Mouse (Mus musculus): ENCODE data around the gene Gm49373. TPM values are rescaled to one million over a fixed set of nuclear protein-coding genes. Genes with fewer than 3 reads are reported as not detected.
"Not testable (repeated sequence)": the region's sequence is repeated elsewhere in the genome, so short reads cannot be mapped to it uniquely, and the experiment has no call there.

The Gm49373 gene
- polyA plus RNA-seq, 1 experiment from 2014 or later, result 0.59 TPM

GRCm38 (mm10) chr9:21062928-21063327, 10.0 kb downstream of the Gm49373 start:
- no peaks in the 10 kb centered on the region for H3K27me3 ChIP-seq (replicated peaks)
- H3K9me3 ChIP-seq, result no peaks in the 10 kb centered on the region
- 79% methylated on average over 2 of the region's 2 CpGs for WGBS
- H3K27ac ChIP-seq, result no peak overlapping the region
- H3K9ac ChIP-seq, result no peak overlapping the region
- H3K4me3 ChIP-seq (replicated peaks), result no peak overlapping the region
- no peak overlapping the region for H3K4me2 ChIP-seq (replicated peaks)
- peaks cover 8% of the 10 kb centered on the region for H3K36me3 ChIP-seq
- ATAC-seq, result no peak
- no peaks in the 10 kb centered on the region for H3K4me1 ChIP-seq (replicated peaks)

DNA sequence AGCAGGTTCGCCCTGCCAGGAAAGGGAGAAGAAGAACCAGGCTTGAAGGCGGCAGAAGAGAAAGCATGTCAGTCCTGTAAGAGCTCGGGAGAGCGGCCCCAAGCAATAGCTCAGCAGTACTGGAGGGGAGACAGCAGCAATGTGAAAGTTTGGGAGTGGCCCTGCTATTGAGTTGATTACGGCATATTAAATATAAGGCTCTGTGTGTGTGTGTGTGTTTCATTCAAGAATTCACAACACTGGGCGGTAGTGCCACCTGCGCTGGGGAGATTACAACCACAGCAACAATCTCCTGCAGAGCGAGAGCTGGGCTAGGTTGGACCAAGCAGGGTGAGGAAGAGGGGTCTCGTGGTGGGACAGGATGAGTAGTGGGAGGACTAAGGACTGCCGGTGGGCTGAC, 21.3 kb downstream of the Gm49373 start:
- H3K4me1 ChIP-seq (replicated peaks), result no peaks in the 10 kb centered on the region
- no peaks in the 10 kb centered on the region for H3K36me3 ChIP-seq
- H3K27ac ChIP-seq, result no peak overlapping the region
- no peak for ATAC-seq
- no peaks in the 10 kb centered on the region for H3K9me3 ChIP-seq
- no peak overlapping the region for H3K4me2 ChIP-seq (replicated peaks)
- no peak overlapping the region for H3K9ac ChIP-seq
- WGBS, result 61% methylated on average over 10 of the region's 10 CpGs
- no peak overlapping the region for H3K4me3 ChIP-seq (replicated peaks)
- H3K27me3 ChIP-seq (replicated peaks), result no peaks in the 10 kb centered on the region

GRCm38 (mm10) chr9:21045235-21045634, 27.7 kb downstream of the Gm49373 start:
- Histone ChIP-seq H3K4me1 (replicated peaks) (no peaks in the 10 kb centered on the region), H3K9ac (no peak overlapping the region), H3K4me2 (replicated peaks) (no peak overlapping the region), H3K36me3 (no peaks in the 10 kb centered on the region), H3K9me3 (no peaks in the 10 kb centered on the region), H3K27me3 (replicated peaks) (peaks cover 2% of the 10 kb centered on the region; the same call in 1 of the 2 replicates), H3K4me3 (replicated peaks) (no peak overlapping the region), H3K27ac (no peak overlapping the region)
- WGBS, result 72% methylated on average over 3 of the region's 3 CpGs
- no peak for ATAC-seq

DNA sequence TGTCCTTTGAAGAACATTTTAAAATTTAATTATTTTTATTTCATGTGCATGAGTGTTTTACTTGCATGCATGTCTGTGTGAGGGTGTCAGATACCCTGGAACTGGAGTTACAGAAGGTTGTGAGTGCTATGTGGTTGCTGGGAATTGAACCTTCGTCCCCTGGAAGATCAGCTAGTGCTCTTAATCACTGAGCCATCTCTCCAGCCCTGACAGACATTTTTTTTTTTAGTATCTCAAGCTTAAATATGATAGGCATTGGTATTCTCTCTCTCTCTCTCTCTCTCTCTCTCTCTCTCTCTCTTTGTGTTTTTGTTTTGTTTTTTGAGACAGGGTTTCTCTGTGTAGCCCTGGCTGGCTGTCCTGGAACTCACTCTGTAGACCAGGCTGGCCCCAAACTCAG, 28.1 kb downstream of the Gm49373 start:
- not testable (repeated sequence) for H3K9me3 ChIP-seq; H3K4me1 ChIP-seq (replicated peaks); H3K36me3 ChIP-seq; H3K4me2 ChIP-seq (replicated peaks); H3K4me3 ChIP-seq (replicated peaks); H3K27ac ChIP-seq; H3K9ac ChIP-seq; H3K27me3 ChIP-seq (replicated peaks); ATAC-seq
- 54% methylated on average over 1 of the region's 1 CpGs for WGBS

DNA sequence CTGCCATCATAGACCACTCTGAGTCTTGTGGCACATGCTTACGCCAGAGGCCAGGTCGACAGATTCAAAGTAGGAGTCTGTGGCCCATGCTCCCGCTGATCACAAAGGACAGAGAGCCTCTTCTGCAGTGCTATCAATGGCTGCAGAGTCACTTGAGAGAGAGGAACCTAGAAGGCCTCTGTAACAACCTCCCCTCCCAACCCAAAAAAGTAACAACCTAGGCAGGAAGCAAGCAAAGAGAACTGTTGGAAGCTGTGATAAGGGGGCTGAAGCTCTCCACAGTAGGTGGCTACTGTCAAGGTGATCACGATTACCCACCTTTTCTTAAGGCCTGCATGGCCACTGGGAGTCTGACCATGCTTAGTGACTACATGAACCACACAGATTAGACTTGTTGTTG, 29.3 kb downstream of the Gm49373 start:
- Histone ChIP-seq H3K36me3 (no peaks in the 10 kb centered on the region), H3K27me3 (replicated peaks) (peaks cover 7% of the 10 kb centered on the region), H3K4me1 (replicated peaks) (peaks cover under 1% of the 10 kb centered on the region; the same call in 1 of the 2 replicates), H3K9me3 (no peaks in the 10 kb centered on the region), H3K4me2 (replicated peaks) (no peak overlapping the region), H3K27ac (no peak overlapping the region), H3K9ac (no peak overlapping the region), H3K4me3 (replicated peaks) (no peak overlapping the region)
- 81% methylated on average over 4 of the region's 4 CpGs for WGBS
- ATAC-seq, result no peak

- Histone ChIP-seq H3K4me1 (replicated peaks) (peaks cover 19% of the 10 kb centered on the region), H3K4me2 (replicated peaks) (no peak overlapping the region), H3K9me3 (no peaks in the 10 kb centered on the region), H3K36me3 (no peaks in the 10 kb centered on the region), H3K27me3 (replicated peaks) (peaks cover 29% of the 10 kb centered on the region), H3K27ac (no peak overlapping the region), H3K4me3 (replicated peaks) (no peak overlapping the region), H3K9ac (no peak overlapping the region)
- ATAC-seq, result no peak
- 34% methylated on average over 4 of the region's 4 CpGs for WGBS
These were observed 31.6 kb downstream of the Gm49373 start for GRCm38 (mm10) chr9:21041308-21041707.

GRCm38 (mm10) chr9:21039779-21040178, 33.1 kb downstream of the Gm49373 start:
- Histone ChIP-seq H3K4me2 (replicated peaks) (no peak overlapping the region), H3K4me1 (replicated peaks) (peaks cover 25% of the 10 kb centered on the region), H3K9me3 (no peaks in the 10 kb centered on the region), H3K36me3 (no peaks in the 10 kb centered on the region), H3K9ac (no peak overlapping the region), H3K27me3 (replicated peaks) (peaks cover 45% of the 10 kb centered on the region), H3K27ac (no peak overlapping the region), H3K4me3 (replicated peaks) (no peak overlapping the region)
- ATAC-seq, result no peak
- 62% methylated on average over 3 of the region's 3 CpGs for WGBS

- peaks cover 40% of the 10 kb centered on the region for H3K4me1 ChIP-seq (replicated peaks)
- H3K27me3 ChIP-seq (replicated peaks), result peaks cover 65% of the 10 kb centered on the region
- no peaks in the 10 kb centered on the region for H3K9me3 ChIP-seq
- 2% methylated on average over 31 of the region's 31 CpGs for WGBS
- no peak for ATAC-seq
- peak overlapping the region; percentile 36 for H3K4me3 ChIP-seq (replicated peaks)
- peak overlapping the region; percentile 84 for H3K4me2 ChIP-seq (replicated peaks)
- H3K36me3 ChIP-seq, result no peaks in the 10 kb centered on the region
- H3K27ac ChIP-seq, result no peak overlapping the region
- peak overlapping the region; percentile 41; the same call in 1 of the 2 replicates for H3K9ac ChIP-seq
These were observed 35.4 kb downstream of the Gm49373 start for GRCm38 (mm10) chr9:21037481-21037891.

GRCm38 (mm10) chr9:21036666-21037065, 36.2 kb downstream of the Gm49373 start:
- Histone ChIP-seq H3K9ac (no peak overlapping the region), H3K36me3 (no peaks in the 10 kb centered on the region), H3K27me3 (replicated peaks) (peaks cover 73% of the 10 kb centered on the region), H3K4me1 (replicated peaks) (peaks cover 48% of the 10 kb centered on the region), H3K9me3 (no peaks in the 10 kb centered on the region), H3K4me2 (replicated peaks) (peak overlapping the region; percentile 84; the same call in 1 of the 2 replicates), H3K4me3 (replicated peaks) (peak overlapping the region; percentile 2; the same call in 1 of the 2 replicates), H3K27ac (no peak overlapping the region)
- no peak for ATAC-seq
- 6% methylated on average over 22 of the region's 22 CpGs for WGBS

DNA sequence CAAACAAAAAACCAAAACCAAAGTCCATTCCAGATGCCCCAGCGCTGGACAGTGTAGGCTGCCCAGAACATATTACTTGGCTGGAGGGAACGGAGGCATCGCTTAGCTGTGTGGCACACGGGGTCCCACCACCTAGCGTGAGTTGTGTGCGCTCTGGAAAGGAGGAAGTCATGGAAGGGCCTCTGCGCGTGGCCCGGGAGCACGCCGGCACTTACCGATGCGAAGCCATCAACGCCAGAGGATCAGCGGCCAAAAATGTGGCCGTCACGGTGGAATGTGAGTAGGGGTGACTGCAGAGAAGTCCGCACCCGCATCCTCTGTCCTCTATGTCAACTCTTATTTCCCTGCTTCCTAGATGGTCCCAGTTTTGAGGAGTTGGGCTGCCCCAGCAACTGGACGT, 36.7 kb downstream of the Gm49373 start:
- no peak overlapping the region for H3K9ac ChIP-seq
- WGBS, result 10% methylated on average over 20 of the region's 20 CpGs
- ATAC-seq, result no peak
- peaks cover 74% of the 10 kb centered on the region for H3K27me3 ChIP-seq (replicated peaks)
- no peaks in the 10 kb centered on the region for H3K36me3 ChIP-seq
- H3K9me3 ChIP-seq, result no peaks in the 10 kb centered on the region
- peaks cover 53% of the 10 kb centered on the region for H3K4me1 ChIP-seq (replicated peaks)
- H3K27ac ChIP-seq, result no peak overlapping the region
- no peak overlapping the region for H3K4me3 ChIP-seq (replicated peaks)
- no peak overlapping the region for H3K4me2 ChIP-seq (replicated peaks)

DNA sequence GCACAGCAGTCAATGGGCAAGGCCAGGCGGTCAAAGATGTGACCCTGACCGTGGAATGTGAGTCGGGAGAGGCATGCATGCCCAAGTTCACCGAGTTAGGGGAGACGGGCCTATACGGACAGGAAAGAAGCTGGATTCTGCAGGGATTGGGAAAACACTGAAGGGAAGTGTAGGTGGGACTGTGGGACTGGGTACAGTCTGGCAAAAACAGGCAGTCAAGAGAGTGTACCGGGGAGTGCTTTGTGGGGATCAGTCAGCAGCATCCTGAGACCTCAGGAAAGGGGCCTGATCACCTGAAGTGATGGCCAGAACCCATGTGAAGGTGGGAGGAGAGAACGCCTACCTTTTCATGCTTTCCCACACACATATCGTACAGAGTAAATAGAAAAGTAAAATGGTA, 37.3 kb downstream of the Gm49373 start:
- 31% methylated on average over 9 of the region's 9 CpGs for WGBS
- Histone ChIP-seq H3K27me3 (replicated peaks) (peaks cover 74% of the 10 kb centered on the region), H3K9ac (no peak overlapping the region), H3K9me3 (no peaks in the 10 kb centered on the region), H3K36me3 (no peaks in the 10 kb centered on the region), H3K4me1 (replicated peaks) (peaks cover 55% of the 10 kb centered on the region), H3K4me3 (replicated peaks) (no peak overlapping the region), H3K4me2 (replicated peaks) (no peak overlapping the region), H3K27ac (no peak overlapping the region)
- no peak for ATAC-seq

- 0 out of 2 replicates have a peak overlapping the region, but pooled peaks have one; percentile 3 for H3K4me3 ChIP-seq (replicated peaks)
- no peak for ATAC-seq
- WGBS, result 2% methylated on average over 17 of the region's 17 CpGs
- H3K9me3 ChIP-seq, result no peaks in the 10 kb centered on the region
- peak overlapping the region; percentile 11; the same call in 1 of the 2 replicates for H3K4me2 ChIP-seq (replicated peaks)
- peaks cover 63% of the 10 kb centered on the region for H3K4me1 ChIP-seq (replicated peaks)
- no peak overlapping the region for H3K9ac ChIP-seq
- H3K36me3 ChIP-seq, result no peaks in the 10 kb centered on the region
- no peak overlapping the region for H3K27ac ChIP-seq
- peaks cover 77% of the 10 kb centered on the region for H3K27me3 ChIP-seq (replicated peaks)
These were observed 38.3 kb downstream of the Gm49373 start for GRCm38 (mm10) chr9:21034481-21035085.

- WGBS, result 0% methylated on average over 34 of the region's 34 CpGs
- peaks cover 74% of the 10 kb centered on the region for H3K27me3 ChIP-seq (replicated peaks)
- ATAC-seq, result peak; percentile 77
These were observed 39.8 kb downstream of the Gm49373 start for GRCm38 (mm10) chr9:21033136-21033535.

More at GRCm38 (mm10) chr9:21033136-21033535, 39.8 kb downstream of the Gm49373 start:
- H3K27ac ChIP-seq, result no peak overlapping the region
- H3K9me3 ChIP-seq, result no peaks in the 10 kb centered on the region
- peak overlapping the region; percentile 99 for H3K4me2 ChIP-seq (replicated peaks)
- H3K36me3 ChIP-seq, result no peaks in the 10 kb centered on the region
- peaks cover 64% of the 10 kb centered on the region for H3K4me1 ChIP-seq (replicated peaks)
- peak overlapping the region; percentile 55 for H3K4me3 ChIP-seq (replicated peaks)
- peak overlapping the region; percentile 50 for H3K9ac ChIP-seq

Data from intestine, embryonic 15.5 days (tissue).